17 mouse cellular contexts compared by ENCODE assay signal in genomic region chr9:84399481-84399880, GRCm38 (mm10).
A peak's percentile ranks its signal among the peaks of the same experiment; 100 is the strongest.
DNase-seq lines count a peak whose midpoint lies in the region; ATAC-seq lines count a peak whose summit lies in the region.
"Had no signal": no experiment of that assay in that cellular context is flagged by ENCODE, and none has a peak within 500 bp of the region (broad histone marks: within the 10 kb centered on the region; RNA-seq: fewer than 3 reads in every experiment).

No protein-coding gene starts in this region.

- no peaks in the 10 kb centered on the region for H3K4me1 ChIP-seq in kidney, embryonic 15.5 days
- H3K4me1 ChIP-seq: forebrain, embryonic 15.5 days; heart, embryonic 12.5 days; hindbrain, embryonic 10.5 days had no signal

- H3K9ac ChIP-seq in kidney, embryonic 15.5 days, result no peak overlapping the region
- H3K9ac ChIP-seq: forebrain, embryonic 15.5 days; heart, embryonic 12.5 days; hindbrain, embryonic 14.5 days had no signal

- H3K36me3 ChIP-seq in kidney, embryonic 15.5 days, result no peaks in the 10 kb centered on the region
- H3K36me3 ChIP-seq: forebrain, embryonic 15.5 days; heart, embryonic 12.5 days; hindbrain, embryonic 10.5 days had no signal

- no peak overlapping the region for H3K27ac ChIP-seq in kidney, embryonic 15.5 days
- H3K27ac ChIP-seq: forebrain, embryonic 15.5 days; hindbrain, embryonic 10.5 days; hindbrain, embryonic 14.5 days had no signal

- no peak for DNase-seq in kidney, adult 9 months
- DNase-seq in MN1 (ENCODE audit: low spot score), result peak; percentile 10
- peak; percentile 17 for DNase-seq in embryo, embryonic 11 days
- DNase-seq in mesoderm, embryonic 11.5 days (ENCODE audit: low read depth, low spot score), result peak; percentile 38
- DNase-seq: adrenal gland, adult 2 months; adrenal gland, postnatal 25 days; cerebellum, adult 18-20 months; cerebellum, adult 9-11 months; cerebellum, postnatal 36 days; gastrocnemius, postnatal 10 days had no signal

- no peaks in the 10 kb centered on the region for H3K9me3 ChIP-seq in kidney, embryonic 15.5 days (replicated peaks)
- H3K9me3 ChIP-seq: forebrain, embryonic 15.5 days; heart, embryonic 12.5 days; hindbrain, embryonic 10.5 days had no signal

- WGBS in kidney, embryonic 15.5 days, result 22% methylated on average over 3 of the region's 3 CpGs

- H3K4me3 ChIP-seq in kidney, embryonic 15.5 days (replicated peaks), result no peak overlapping the region
- H3K4me3 ChIP-seq: forebrain, embryonic 15.5 days; heart, embryonic 12.5 days; hindbrain, embryonic 10.5 days had no signal

- no peak overlapping the region for H3K4me2 ChIP-seq in kidney, embryonic 15.5 days
- H3K4me2 ChIP-seq: forebrain, embryonic 15.5 days; heart, embryonic 12.5 days; hindbrain, embryonic 14.5 days had no signal

- no peaks in the 10 kb centered on the region for H3K27me3 ChIP-seq in kidney, embryonic 15.5 days
- H3K27me3 ChIP-seq: CH12.LX; forebrain, embryonic 15.5 days; heart, embryonic 12.5 days had no signal

- ATAC-seq in kidney, embryonic 15.5 days (replicated peaks; ENCODE audit: low FRiP score), result peak; percentile 64; the same call in 1 of the 2 replicates
- no peak for ATAC-seq in granulocyte monocyte progenitor cell, adult 5-6 weeks (replicated peaks; ENCODE audit: poor library complexity, severe bottlenecking)
- ATAC-seq: forebrain, embryonic 15.5 days had no signal
